Mouse (Mus musculus) liver, embryonic 14.5 days (tissue): ENCODE results near the gene Gm10837. TPM values are rescaled to one million over a fixed set of nuclear protein-coding genes. Genes with fewer than 3 reads are reported as not detected.

Source experiments
- ATAC-seq: fragments of 200-750 bp; cut with Nextera tagmentation; 2 replicates; pipeline ENCODE4 v1.8.0; 2017; ENCODE audit warnings: moderate number of reproducible peaks, mild to moderate bottlenecking, moderate library complexity; ENCODE audit not compliant: insufficient read depth
- DNase-seq, 3 experiments: peaks; one replicate each; pipeline ENCODE4 v3.0.0-alpha.2; 2012 to 2013; ENCODE audit warnings: low read depth in 3 of 3, low spot score in 3 of 3
- H3K27ac ChIP-seq: fragments of 300-500 bp; sonication (generic); 2 replicates; pipeline ENCODE4 v1.5.1; 2014; ENCODE audit warnings: moderate library complexity, mild to moderate bottlenecking, control low read depth, inconsistent platforms
- H3K27me3 ChIP-seq: fragments of 300-500 bp; sonication (generic); 2 replicates; pipeline ENCODE4 v1.6.1; 2014; ENCODE audit warnings: mild to moderate bottlenecking, low read length, moderate library complexity; ENCODE audit not compliant: control insufficient read depth, insufficient read depth
- H3K36me3 ChIP-seq: fragments of 300-500 bp; sonication (generic); replicated peaks from 2 replicates; pipeline ENCODE4 v1.6.1; 2014; ENCODE audit warnings: low read depth; ENCODE audit not compliant: control insufficient read depth, insufficient read depth
- H3K4me1 ChIP-seq, 2 experiments: fragments of 200-500 bp in 1 of 2; fragments of 300-500 bp in 1 of 2; sonication (generic) in 1 of 2; replicated peaks; 2 replicates each; pipeline ENCODE4 v1.6.1; 2012 to 2014; ENCODE audit warnings: antibody characterized with exemption in 1 of 2, inconsistent platforms in 1 of 2, low read length in 1 of 2; ENCODE audit not compliant: control insufficient read depth in 2 of 2, insufficient read depth in 2 of 2
- H3K4me2 ChIP-seq: fragments of 300-500 bp; sonication (generic); 2 replicates; pipeline ENCODE4 v1.6.1; 2014; ENCODE audit warnings: low read depth, mild to moderate bottlenecking, control low read depth, moderate library complexity
- H3K4me3 ChIP-seq, 2 experiments: fragments of 200-500 bp in 1 of 2; fragments of 300-500 bp in 1 of 2; sonication (generic) in 1 of 2; 2 replicates each; pipeline ENCODE4 v1.5.1; 2012 to 2014; ENCODE audit warnings: low read depth in 2 of 2, low read length in 2 of 2, mild to moderate bottlenecking in 2 of 2, control low read depth in 1 of 2, inconsistent platforms in 1 of 2, moderate library complexity in 1 of 2; ENCODE audit not compliant: insufficient read depth in 1 of 2
- H3K9ac ChIP-seq: fragments of 300-500 bp; sonication (generic); replicated peaks from 2 replicates; pipeline ENCODE4 v1.6.1; 2014; ENCODE audit warnings: mild to moderate bottlenecking, control low read depth, moderate library complexity
- H3K9me3 ChIP-seq: fragments of 300-500 bp; sonication (generic); 2 replicates; pipeline ENCODE4 v1.6.1; 2016; ENCODE audit warnings: low read length, mixed read lengths; ENCODE audit not compliant: control insufficient read depth
- CTCF ChIP-seq: IDR thresholded peaks from 2 replicates; pipeline ENCODE4 v1.5.1; 2016; ENCODE audit warnings: antibody characterized with exemption, low read depth, control low read depth
- EP300 ChIP-seq: IDR thresholded peaks from 2 replicates; pipeline ENCODE4 v1.6.1; 2016; ENCODE audit warnings: antibody characterized with exemption, low read depth
- WGBS: fragments of 180-500 bp; shearing (Covaris S2); extraction: QIAGEN DNeasy Blood & Tissue Kit; methylation state at CpG from one replicate; pipeline ENCODE4 v1.1.7; 2014; ENCODE audit not compliant: insufficient replicate concordance; 5-methylcytosine and 5-hydroxymethylcytosine counted together
- polyA plus RNA-seq, 2 experiments: library from polyadenylated mRNA; depleted of rRNA in 1 of 2; stranded (reverse) in 1 of 2; unstranded in 1 of 2; fragments of >200 nt; fragmentation: Nextera tagmentation in 1 of 2; extraction: Ambion mirVana in 1 of 2; gene quantifications; 2 replicates each; pipeline versions ENCODE4 v1.2.1 to v1.2.3; 2012 to 2014

Gene Gm10837
- polyA plus RNA-seq, 2 experiments: not detected

DNA sequence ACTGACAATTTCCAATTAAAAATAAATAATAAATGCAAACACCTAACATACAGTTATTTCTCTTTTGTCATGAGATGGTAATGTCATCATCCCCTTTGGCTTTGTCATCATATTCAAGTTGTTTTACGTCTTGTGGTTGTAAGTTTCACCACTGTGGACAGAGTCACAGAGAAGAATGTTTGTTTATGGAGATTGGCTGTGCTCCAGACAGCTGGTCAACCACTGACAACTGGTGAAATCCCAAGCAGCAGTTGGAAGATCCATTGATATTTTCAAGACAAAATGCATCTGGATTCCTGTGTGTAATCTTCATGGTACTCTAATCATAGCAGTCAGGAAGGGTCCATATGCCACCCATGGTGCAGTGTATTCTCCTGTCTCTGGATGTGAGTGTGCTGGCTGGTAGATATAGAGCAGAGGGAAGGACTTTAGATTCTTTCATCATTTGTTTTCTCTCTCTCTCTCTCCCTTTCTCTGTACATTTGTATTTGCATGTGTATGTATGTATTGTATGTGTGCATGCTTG lies 23.2 kb downstream of the Gm10837 start:
- H3K9ac ChIP-seq: no peak overlapping the region
- ATAC-seq: no peak
- no peaks in the 10 kb centered on the region for H3K36me3 ChIP-seq
- H3K4me1 ChIP-seq: no peaks in the 10 kb centered on the region
- no peak overlapping the region for H3K4me3 ChIP-seq
- 39% methylated on average over 1 of the region's 1 CpGs for WGBS
- H3K27me3 ChIP-seq: no peaks in the 10 kb centered on the region
- TF ChIP-seq CTCF (no peak), EP300 (no peak)
- no peaks in the 10 kb centered on the region for H3K9me3 ChIP-seq
- H3K4me2 ChIP-seq: no peak overlapping the region
- no peak overlapping the region for H3K27ac ChIP-seq
- DNase-seq: no peak

DNA sequence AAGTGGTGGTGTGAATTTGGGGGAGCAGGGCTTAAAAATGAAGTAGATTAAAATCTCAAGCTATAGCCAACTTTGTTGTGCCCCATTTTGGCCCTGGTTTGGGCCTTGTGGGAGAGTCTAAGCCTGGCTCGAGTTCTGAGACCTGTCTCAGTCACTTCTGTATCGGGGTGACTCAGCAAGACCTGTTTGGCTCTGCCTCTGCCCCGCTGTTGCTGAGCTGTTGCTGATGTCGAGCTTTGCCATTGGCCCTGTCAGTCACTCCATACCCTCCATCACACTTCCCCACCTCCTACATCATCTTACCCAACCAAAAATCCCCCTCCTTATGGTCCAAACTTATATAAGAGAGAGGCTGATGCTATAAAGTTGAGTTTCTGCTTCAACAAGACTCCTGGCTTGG lies 38.1 kb downstream of the Gm10837 start:
- no peak overlapping the region for H3K4me2 ChIP-seq
- no peaks in the 10 kb centered on the region for H3K36me3 ChIP-seq
- H3K9ac ChIP-seq: no peak overlapping the region
- WGBS: 48% methylated on average over 4 of the region's 4 CpGs
- TF ChIP-seq EP300 (no peak), CTCF (no peak)
- no peak overlapping the region for H3K4me3 ChIP-seq
- DNase-seq (no peak), ATAC-seq (no peak)
- peaks cover 0 to 2% of the 10 kb centered on the region in 2 experiments; a peak in 1 of 4 replicates for H3K4me1 ChIP-seq
- H3K9me3 ChIP-seq: no peaks in the 10 kb centered on the region
- no peaks in the 10 kb centered on the region for H3K27me3 ChIP-seq
- H3K27ac ChIP-seq: no peak overlapping the region

DNA sequence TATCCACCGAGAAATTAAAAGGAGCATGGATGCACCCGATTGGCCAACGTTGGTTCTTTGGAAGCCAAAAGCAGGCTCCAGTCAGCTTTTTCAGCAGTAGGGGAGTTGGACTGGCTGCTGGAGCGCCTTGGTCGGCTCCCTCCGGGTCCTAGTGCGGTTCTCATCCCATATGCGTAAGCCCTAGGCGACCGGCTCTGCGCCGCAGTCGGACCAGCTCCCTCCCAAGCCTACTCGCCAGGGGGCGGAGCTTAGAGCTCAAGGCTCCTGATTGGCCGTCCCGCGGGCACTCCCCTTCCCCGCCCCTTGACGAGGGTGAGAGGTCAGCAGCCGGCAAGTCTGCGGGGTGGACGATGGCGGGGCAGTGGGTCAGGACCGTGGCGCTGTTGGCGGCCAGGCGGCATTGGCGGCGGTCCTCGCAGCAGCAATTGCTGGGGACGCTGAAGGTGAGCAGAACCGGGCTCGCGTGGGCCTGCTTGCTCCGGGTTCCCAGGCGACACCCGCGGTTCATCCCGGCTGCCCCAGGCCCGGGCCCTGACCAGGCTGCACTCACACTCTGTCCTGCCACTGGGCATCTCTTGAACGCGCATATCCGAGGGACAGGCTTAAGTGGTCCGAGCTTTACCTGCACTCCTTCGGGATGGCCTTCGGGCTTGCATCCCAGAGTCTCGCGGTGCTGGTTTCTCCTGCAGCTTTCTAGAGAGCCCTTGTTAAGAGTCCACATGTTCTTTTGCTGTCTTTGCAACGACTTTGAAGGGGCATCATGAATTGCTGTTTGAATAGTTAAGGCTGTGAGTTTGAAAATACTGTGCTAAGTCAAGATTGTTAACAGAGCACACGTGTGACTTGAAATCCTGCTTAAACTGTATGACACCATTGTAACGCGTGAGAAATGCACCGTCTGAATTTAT lies 43.9 kb downstream of the Gm10837 start, which contains the start of gene Pcca:
Gene Pcca (plus strand): TSS at position 308 of the 908 bp plus-strand sequence.
- Histone ChIP-seq H3K27ac (no peak within 1 kb of the TSS), H3K4me2 (peak within 1 kb of the TSS; percentile 79), H3K9me3 (no peaks in the 10 kb centered on the region), H3K4me1 (peaks cover 6 to 8% of the 10 kb centered on the region in 2 experiments), H3K27me3 (no peaks in the 10 kb centered on the region), H3K4me3 (peak within 1 kb of the TSS; percentile 57 to 79), H3K9ac (peak within 1 kb of the TSS; percentile 59), H3K36me3 (no peaks in the 10 kb centered on the region)
- DNase-seq (peak; percentile 85 to 88 (median 87)), ATAC-seq (peak; percentile 99)
- WGBS: 3% methylated on average over 54 of the region's 54 CpGs
- TF ChIP-seq EP300 (no peak), CTCF (peak; percentile 28)

DNA sequence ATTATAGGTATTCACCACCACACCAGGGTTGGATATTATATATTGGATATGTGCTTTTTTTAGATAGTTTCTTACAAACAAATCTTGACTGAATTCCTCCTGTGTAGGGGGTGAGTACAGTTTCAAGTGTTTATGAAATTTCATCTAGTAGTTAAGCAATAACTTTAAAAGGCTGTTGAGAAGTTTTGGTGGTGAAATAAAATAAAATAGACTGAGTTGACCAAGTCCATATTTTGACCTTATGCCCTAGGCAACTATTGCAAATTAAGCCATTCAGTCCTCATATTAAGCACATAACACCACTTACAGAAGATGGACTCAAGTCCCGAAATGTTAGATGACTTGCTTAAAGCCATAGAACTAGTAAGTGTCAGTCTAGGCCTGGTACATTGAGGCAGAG lies 45.6 kb downstream of the Gm10837 start:
- Histone ChIP-seq H3K27ac (no peak overlapping the region), H3K4me2 (no peak overlapping the region), H3K4me1 (peaks cover 6 to 8% of the 10 kb centered on the region in 2 experiments), H3K9me3 (no peaks in the 10 kb centered on the region), H3K9ac (no peak overlapping the region), H3K4me3 (no peak overlapping the region), H3K27me3 (no peaks in the 10 kb centered on the region), H3K36me3 (no peaks in the 10 kb centered on the region)
- 68% methylated on average over 1 of the region's 1 CpGs for WGBS
- ATAC-seq (no peak), DNase-seq (no peak)
- TF ChIP-seq CTCF (no peak), EP300 (no peak)

Other genes starting within 250 kb of the Gm10837 start
- not detected in 2 replicates for gene Gm5089, start 39.5 kb upstream of the Gm10837 start, polyA plus RNA-seq (2012; rRNA removed)
- not detected in 2 replicates for gene Gm5089, start 39.5 kb upstream of the Gm10837 start, polyA plus RNA-seq (2014; fragmentation: Nextera tagmentation; extraction: Ambion mirVana)
- 0.01 TPM in 1 of 2 replicates, not detected in the other for gene Zic5, start 24.9 kb upstream of the Gm10837 start, polyA plus RNA-seq (2012; rRNA removed)
- gene Zic5, start 24.9 kb upstream of the Gm10837 start, polyA plus RNA-seq (2014; fragmentation: Nextera tagmentation; extraction: Ambion mirVana): not detected in 2 replicates
- 0.02 and 0.03 TPM in 2 replicates for gene Zic2, start 15.2 kb upstream of the Gm10837 start, polyA plus RNA-seq (2012; rRNA removed)
- gene Zic2, start 15.2 kb upstream of the Gm10837 start, polyA plus RNA-seq (2014; fragmentation: Nextera tagmentation; extraction: Ambion mirVana): not detected in 2 replicates
- 5.9 and 8.9 TPM in 2 replicates for gene Pcca, start 43.7 kb downstream of the Gm10837 start, polyA plus RNA-seq (2012; rRNA removed)
- gene Pcca, start 43.7 kb downstream of the Gm10837 start, polyA plus RNA-seq (2014; fragmentation: Nextera tagmentation; extraction: Ambion mirVana): 9.8 and 11.1 TPM in 2 replicates